Mouse (Mus musculus): ENCODE measurements around the gene Sh3bgrl.

DNA sequence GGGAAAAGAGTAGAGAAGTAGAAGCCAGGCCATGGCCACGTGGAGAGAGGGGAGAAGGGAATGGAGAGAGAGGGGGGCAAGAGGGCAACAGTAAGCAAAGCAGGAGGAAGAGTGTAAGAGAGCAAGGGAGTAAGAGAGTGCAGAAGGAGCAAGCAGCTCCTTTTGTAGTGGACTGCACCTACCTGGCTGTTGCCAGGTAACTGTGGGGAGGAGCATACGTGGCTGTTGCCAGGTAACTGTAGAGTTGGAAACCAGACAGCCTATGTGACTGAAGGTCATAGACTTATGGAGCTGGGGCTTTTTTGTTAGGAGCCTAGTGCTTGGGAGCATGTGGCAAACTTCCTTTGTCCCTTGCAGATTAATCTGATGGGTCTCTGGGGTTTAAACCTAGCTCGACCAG lies 80.3 kb downstream of the Sh3bgrl start:
- TF ChIP-seq EP300 (IDR thresholded peaks at IDR 0.05; ENCODE audit: low read depth): no peak
- TF ChIP-seq CTCF (IDR thresholded peaks at IDR 0.05; ENCODE audit: low read depth): no peak

Data from heart, postnatal 0 days (tissue).